Mouse (Mus musculus) layer of hippocampus, adult 11-12 months (tissue): ENCODE results near the gene Marcks.
A peak's percentile ranks its signal among the peaks of the same experiment; 100 is the strongest.

Experiments used
- DNase-seq: peaks from one replicate; pipeline ENCODE4 v3.0.0; 2022; ENCODE audit warnings: low spot score

Marcks gene

DNA sequence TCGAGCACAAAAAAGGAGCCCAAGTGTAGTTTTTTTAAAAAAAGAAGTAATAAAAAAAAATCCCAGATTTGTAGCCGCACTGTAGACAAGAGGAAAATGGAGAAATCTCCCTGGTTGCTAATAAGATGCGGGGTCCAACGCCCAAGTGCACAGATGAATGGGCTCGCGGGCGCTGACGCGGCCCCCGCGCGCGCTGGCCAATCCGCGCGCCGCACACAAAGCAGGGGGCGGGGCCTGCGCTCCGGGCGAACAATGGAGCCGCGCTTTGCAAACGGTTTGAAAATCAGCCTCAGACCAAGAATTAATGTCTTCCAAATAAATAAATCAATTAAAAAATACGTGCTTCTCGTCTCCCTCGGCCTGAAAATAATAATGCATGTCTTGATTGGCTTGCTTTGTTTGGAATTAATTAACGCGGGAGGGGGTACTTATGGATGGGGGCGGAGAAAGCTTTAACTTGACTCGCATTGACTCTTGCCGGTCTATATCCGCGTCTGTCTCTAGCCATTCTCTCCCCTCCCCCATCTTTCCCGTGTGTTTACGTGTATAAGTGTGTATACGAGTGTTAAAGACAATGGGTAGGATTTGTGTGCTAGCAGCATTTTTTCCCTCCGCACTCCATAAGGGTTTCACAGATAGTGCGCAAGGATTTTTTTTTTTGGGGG lies at the start of gene Marcks:
Gene Marcks, minus strand, starts transcription at position 143 of the 665 bp plus-strand sequence.
- peak; percentile 91 for DNase-seq

DNA sequence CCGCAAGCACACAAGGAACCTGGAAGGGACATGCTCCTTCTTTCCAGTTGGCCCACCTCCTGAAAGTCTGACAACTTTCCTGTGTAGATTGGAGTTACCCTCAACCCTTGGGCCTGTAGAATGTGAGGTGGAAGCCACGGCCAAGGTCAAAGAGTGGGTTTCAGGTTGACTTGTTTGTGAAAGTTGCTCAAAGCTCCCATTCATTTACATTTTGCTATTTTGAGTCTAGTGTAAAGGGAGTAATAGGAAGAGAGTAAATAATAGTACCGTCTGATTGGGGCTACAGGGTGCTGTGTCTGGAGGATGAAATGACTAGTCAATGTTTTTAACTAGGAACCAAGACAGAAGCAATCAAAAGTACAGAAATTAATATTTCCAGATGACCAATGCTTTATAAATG lies 38.4 kb upstream of the Marcks start:
- DNase-seq: no peak

DNA sequence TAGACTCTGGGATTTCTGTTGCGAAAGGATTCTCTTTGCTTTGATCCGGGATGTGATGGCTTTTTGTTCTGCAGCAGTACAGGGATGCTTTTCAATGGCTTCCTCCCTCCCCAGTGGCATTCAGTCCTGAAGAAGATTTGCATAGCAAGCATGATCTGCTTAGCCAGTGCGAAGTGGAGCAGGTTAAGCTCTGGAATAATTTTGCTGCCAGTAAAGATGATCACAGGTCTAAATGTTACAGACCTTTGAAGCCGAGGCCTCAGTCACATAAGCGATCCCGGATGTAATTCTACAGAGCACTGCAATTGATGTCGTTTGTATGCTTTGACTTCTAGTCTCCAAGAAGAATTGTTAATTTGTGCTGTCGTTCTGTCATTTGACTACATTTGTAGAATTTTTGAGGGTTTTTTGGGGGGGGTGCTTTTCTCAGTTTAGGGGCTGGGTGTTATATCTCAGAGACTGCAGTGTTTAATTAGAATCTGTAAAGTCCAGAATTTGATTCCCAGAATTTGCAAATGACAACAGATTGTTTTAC lies 33.8 kb upstream of the Marcks start:
- no peak for DNase-seq

DNA sequence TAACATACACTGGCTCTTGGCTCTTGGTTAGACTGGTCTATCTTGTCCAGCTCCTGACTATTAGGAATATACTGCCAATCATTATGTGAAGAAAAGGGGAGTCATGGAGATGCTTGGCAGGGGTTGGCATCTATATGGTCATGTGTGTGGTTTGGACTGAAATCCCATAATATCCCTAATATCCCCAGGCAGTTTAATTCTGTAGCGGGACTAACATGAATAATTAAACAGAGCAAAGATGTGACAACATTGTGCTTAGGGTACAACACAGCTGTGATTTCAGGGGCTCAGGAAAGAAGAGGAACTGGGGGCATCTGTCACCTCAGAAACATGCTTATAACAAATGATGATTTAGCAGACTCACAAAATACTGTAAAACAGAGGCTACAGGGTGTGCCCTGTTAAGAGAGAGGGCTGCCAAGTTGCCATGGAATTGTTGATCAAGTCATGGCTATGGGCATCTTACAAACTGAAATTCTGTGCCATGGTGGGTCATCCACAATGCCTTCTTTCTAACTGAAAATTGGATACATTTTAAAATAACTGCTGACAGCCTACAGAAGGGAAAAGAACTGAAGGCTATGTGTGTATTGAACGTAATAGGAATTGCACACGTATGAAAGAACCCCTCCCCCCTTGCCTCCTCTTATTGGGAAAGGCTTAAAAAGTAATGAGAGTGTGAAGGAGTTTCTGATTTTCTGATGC lies 33.1 kb upstream of the Marcks start:
- DNase-seq: no peak

GRCm38 (mm10) chr10:37170878-37171277 lies 32.2 kb upstream of the Marcks start:
- DNase-seq: no peak

GRCm38 (mm10) chr10:37170466-37170865 lies 31.7 kb upstream of the Marcks start:
- DNase-seq: no peak

DNA sequence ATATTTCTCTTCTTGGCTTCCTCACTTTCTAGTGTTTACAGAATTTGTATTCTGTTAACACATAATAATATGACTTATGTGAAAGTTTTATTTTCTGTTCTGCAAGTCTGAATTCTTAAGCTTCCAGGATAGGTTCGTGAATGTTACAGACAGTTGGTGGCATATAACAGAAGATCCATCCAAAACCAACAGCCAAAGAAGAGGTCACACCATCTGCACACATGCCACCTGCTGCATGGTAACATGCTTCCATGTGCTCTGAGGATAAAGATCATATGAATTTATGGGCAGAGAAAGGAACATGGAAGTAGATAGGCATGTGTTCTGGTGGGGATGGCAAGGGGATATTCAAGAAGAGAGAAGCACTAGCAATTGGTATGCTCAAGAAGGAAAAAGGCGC lies 28.8 kb upstream of the Marcks start:
- DNase-seq: no peak

DNA sequence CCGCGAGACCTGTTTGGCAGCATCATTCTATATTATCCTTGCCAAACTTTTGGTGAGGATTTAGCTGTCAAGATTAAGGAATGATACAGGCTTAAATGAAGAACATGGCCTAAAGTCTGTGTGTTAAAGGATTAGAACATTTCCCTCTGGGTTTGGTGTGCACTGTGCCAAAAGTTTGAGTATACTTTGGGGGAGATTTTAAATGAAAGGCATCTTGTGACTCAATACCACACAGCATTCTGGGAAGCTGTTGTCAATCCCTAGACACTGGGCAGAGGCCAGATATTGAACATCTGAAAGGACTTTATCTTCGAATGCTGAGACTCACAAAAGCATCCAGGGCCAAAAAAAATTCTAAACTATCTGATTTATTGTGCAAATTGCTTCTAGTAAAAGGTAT lies 21.0 kb upstream of the Marcks start:
- DNase-seq: no peak

DNA sequence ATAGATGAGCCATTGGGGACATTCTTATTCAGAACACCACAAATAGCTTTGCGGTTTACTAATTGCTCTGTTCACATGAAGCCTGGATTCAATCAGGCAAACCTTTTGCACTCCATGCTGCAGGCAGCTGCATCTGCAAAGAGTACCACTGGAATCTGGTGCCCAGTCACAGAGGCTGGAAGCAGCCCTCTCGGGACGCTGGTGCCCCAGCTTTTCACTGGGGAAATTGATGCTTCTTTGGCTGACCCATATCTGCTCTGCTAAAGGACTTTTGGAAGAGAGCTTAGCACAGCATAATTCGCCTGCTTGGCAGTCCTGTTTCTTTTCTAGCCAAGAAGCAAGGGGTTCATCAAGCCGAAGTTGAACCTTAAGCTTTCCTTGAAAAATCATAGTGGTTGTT lies 18.4 kb upstream of the Marcks start:
- no peak for DNase-seq

DNA sequence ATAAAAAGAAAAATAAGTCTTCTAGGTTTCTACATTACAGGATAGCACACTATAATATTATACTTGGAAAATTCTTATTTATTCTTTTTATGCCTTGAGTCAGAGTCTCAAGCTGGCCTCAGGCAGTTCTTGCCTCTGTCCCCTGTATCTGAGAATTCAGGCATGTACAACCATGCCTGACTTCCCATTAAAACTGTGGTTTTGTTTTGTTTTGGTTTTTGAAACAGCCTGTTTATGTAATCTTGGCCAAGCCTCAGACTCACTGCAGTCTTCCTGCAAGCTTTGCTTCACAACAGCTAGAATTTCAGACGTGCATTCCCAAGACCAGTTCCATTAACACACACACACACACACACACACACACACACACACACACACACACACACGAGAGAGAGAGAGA lies 16.4 kb upstream of the Marcks start:
- DNase-seq: no peak

DNA sequence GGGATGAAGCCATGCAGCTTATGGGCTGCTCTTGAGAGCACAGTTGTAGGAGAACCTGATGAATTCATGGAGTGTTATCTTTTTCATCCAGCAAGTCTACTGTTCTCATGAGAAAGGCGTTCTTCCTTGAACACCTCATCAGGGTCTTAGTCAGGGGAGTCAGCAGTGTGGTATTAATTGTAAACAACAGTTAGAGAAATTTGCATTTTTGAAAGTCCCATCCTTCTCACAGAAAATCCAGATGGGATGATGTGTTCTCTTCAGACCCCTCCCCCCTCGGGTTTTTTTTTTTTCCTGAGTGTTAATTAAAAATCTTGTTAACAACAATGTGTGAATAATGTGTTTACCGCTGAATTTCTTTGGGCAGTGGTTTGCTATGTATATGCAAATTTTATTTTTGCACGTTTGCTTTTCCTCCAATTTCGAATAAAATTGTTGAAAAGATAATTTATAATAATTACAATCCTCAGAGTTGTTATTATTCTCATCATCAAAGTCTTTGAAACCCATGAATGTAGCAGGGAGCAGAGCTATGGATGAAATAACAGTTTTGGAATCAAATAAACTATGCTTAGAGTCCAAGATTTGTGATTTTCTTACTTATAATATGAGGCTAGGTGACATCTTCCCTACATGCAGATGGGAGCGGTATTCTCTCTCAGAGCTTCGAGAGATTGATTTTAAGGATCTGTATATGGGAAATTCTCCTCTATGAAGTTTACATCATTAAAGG lies 13.0 kb upstream of the Marcks start:
- DNase-seq: no peak

DNA sequence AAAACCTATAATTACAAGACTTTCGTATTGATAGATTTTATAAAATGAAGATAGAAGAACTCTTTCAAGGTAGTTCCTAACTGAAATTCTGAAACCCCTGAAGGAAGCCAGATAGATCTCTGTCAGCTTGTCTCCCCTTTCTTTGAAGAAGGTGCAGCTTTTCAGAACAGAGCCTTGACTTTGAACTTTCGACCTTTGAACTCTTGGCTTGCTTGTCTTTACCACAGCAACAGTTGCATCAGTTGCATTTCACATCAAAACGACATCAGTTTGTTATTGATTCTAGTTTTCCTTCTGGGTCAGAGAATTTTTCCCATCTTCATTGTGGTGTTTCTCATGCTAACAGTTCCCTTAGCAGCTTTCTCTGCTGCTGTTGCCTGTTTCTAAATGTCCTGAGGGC lies 9.3 kb upstream of the Marcks start:
- no peak for DNase-seq

- no peak for DNase-seq
Measured at GRCm38 (mm10) chr10:37145456-37145855, 6.7 kb upstream of the Marcks start.

- DNase-seq: no peak
Measured at GRCm38 (mm10) chr10:37141621-37142020, 2.9 kb upstream of the Marcks start.

- DNase-seq: peak; percentile 79
Measured at GRCm38 (mm10) chr10:37140736-37141451, 2.2 kb upstream of the Marcks start.

DNA sequence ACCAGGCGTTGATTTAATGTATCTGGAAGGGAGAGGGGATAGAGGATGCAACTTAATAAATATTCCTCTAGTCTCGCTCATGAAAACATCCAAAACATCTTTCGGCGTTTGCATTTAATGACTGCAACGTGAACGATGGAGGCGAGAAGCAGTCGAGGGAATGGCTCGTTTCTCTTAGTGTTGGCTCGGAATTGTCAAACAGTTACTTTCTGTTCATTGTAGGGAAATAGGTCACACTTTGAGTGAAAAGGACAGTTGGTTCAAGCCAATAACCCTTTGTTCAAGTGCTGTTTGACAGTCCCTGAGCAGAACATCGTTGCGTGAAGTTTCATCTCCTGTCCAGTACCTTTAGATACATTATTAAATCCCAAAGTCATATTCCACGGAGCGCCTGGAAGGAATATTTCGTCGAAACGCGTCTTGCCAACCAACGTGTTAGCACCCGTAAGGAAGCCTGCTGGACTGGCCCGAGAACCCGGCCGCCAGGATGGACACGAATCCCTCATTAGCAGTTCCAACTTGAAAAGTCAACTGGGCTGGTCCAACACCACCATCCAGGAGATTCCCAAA lies 1.5 kb upstream of the Marcks start:
- no peak for DNase-seq

- DNase-seq: peak; percentile 23
Measured at GRCm38 (mm10) chr10:37139443-37140165, 884 bp upstream of the Marcks start.

GRCm38 (mm10) chr10:37138311-37138731 lies 399 bp downstream of the Marcks start:
- peak; percentile 36 for DNase-seq

- peak; percentile 60 for DNase-seq
Measured at GRCm38 (mm10) chr10:37137531-37138310, 999 bp downstream of the Marcks start.

- peak; percentile 89 for DNase-seq
Measured at GRCm38 (mm10) chr10:37136981-37137518, 1.7 kb downstream of the Marcks start.
